Mouse (Mus musculus): ENCODE measurements around the gene Brinp3. TPM values are rescaled to one million over a fixed set of nuclear protein-coding genes. Genes with fewer than 3 reads are reported as not detected.
A peak's percentile ranks its signal among the peaks of the same experiment; 100 is the strongest.

The Brinp3 gene
- polyA plus RNA-seq (2012; ENCODE audit: insufficient read depth, insufficient read length, missing spikeins), result not detected in 2 replicates

DNA sequence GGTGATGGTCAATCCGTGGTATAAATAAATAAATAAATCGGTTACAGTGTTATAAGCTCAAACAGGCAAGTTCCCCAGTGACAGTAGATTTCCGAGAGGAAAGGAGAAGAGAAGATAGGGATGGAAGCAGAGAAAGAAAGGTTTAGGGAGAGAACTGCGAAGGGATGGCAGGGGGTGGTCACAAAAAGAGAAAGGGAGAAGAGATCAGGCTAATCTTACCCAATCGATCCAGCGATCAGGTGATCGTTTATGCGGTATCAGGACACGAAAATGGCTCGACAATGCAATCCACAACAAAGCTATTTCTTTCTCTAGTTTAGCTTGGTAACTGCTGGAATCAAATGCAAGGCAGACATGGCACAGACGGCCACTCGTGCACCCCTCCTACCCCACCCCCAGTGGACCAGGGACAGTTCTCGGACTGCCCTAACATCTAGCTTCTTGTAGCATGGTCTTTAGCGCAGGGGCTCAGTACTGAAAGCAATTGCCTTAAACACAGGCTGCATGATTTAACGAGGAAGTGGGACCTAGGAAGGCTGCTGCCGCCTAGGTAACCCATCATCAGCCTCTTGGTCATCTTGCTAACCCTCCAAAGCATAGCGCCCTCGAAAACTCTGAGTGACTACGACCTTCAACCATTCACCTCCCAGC lies at the start of gene Brinp3:
TSS of gene Brinp3 (plus strand) at position 80 of the 651 bp plus-strand sequence.
- no peak for TF ChIP-seq POLR2A (IDR thresholded peaks at IDR 0.05; ENCODE audit: borderline replicate concordance, low read depth, low read length)
- no peak for TF ChIP-seq CTCF (IDR thresholded peaks at IDR 0.05; ENCODE audit: low read depth, low read length)
- peak within 1 kb of the TSS; percentile 41 for H3K4me3 ChIP-seq (ENCODE audit: insufficient read depth, low read length)
- peaks cover 4% of the 10 kb centered on the region; the same call in 1 of the 2 replicates for H3K4me1 ChIP-seq (ENCODE audit: control insufficient read depth, insufficient read depth, low read length)
- H3K27ac ChIP-seq (ENCODE audit: insufficient read depth, low read depth, low read length), result no peak within 1 kb of the TSS

DNA sequence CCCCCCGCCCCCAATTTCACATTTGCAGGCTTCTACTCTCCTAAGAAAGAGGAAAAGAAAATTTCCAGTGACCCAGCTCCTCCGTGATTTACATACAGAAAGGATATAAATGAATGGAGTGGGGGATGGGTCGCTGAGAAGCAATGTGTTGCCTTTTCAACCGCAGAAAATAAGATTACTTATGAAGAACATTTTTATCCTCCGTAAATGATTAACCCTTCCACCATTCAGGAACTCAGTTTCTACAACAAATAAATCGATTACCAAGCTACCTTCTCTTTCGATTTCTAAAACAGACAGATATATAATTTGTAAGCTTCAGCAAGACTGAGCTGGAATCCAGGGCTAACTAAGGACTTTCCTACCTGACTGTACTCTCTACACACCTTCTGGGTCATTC lies 339 bp upstream of the Brinp3 start:
- H3K4me3 ChIP-seq (ENCODE audit: insufficient read depth, low read length), result no peak overlapping the region
- H3K27ac ChIP-seq (ENCODE audit: insufficient read depth, low read depth, low read length), result no peak overlapping the region

DNA sequence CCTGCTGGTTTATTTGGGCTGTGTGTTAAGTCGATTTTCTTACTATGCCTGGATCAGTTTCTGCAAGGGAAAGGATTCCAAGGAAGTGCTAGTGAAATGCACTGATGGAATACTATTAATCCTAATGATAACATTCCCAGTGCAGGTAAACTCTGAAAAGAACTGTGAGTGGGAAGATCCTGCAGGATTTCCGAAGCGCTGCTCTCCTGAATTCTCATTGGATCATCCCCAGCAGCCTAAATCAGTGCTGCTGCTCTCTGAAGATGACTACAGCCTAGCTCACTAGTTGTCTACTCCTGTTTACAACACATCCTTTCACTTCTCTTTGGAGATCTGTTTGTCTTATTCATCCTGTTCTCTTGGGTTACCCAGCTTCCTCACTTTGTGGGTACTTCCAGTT lies 826 bp downstream of the Brinp3 start:
- TF ChIP-seq CTCF (IDR thresholded peaks at IDR 0.05; ENCODE audit: low read depth, low read length), result no peak
- Histone ChIP-seq H3K4me1 (ENCODE audit: control insufficient read depth, insufficient read depth, low read length) (peaks cover 4% of the 10 kb centered on the region; the same call in 1 of the 2 replicates), H3K4me3 (ENCODE audit: insufficient read depth, low read length) (peak overlapping the region; percentile 41; the same call in 1 of the 2 replicates), H3K27ac (ENCODE audit: insufficient read depth, low read depth, low read length) (no peak overlapping the region)

More for the DNA sequence above, 339 bp upstream of the Brinp3 start:
- H3K4me1 ChIP-seq (ENCODE audit: control insufficient read depth, insufficient read depth, low read length), result peaks cover 4% of the 10 kb centered on the region; the same call in 1 of the 2 replicates
- TF ChIP-seq CTCF (IDR thresholded peaks at IDR 0.05; ENCODE audit: low read depth, low read length), result no peak
- no peak for TF ChIP-seq POLR2A (IDR thresholded peaks at IDR 0.05; ENCODE audit: borderline replicate concordance, low read depth, low read length)

DNA sequence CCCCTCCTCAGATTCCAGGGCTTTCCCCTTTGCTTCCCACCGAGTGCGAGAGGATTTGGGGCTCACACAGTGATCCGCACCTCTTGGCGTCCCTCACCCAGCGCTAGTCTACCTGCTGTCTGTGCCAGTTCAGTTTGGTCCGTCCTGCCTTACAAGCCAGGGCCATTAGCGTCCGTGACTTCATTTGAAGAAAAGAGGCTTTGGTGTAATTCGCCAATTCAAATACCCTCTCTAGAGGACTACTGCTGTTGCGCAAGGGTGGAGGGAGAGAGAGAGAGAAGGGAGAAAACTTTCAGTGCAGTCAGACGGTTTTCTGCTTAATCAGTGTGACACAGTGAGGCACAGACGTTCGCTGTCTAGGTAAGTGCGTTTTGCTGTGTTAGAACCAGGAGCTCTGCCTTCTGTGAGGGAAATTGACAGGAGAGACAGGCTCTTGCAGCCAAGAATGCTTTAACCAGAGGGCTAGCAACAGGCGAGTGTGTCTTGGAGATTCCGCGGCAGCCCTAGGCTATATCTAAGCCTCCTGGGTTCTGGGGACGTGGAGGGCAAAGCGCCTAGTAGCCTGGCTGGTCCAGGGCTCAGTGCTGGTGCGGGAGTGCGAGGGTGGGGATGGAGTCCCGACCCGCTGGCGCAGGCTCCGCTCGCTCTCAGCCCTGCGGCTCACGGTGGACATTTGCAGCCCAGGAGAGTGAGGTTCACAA lies 3.0 kb downstream of the Brinp3 start:
- Histone ChIP-seq H3K27ac (ENCODE audit: insufficient read depth, low read depth, low read length) (no peak overlapping the region), H3K4me1 (ENCODE audit: control insufficient read depth, insufficient read depth, low read length) (peaks cover 4% of the 10 kb centered on the region; the same call in 1 of the 2 replicates), H3K4me3 (ENCODE audit: insufficient read depth, low read length) (peak overlapping the region; percentile 48)
- TF ChIP-seq CTCF (IDR thresholded peaks at IDR 0.05; ENCODE audit: low read depth, low read length) (no peak), POLR2A (IDR thresholded peaks at IDR 0.05; ENCODE audit: borderline replicate concordance, low read depth, low read length) (no peak)

DNA sequence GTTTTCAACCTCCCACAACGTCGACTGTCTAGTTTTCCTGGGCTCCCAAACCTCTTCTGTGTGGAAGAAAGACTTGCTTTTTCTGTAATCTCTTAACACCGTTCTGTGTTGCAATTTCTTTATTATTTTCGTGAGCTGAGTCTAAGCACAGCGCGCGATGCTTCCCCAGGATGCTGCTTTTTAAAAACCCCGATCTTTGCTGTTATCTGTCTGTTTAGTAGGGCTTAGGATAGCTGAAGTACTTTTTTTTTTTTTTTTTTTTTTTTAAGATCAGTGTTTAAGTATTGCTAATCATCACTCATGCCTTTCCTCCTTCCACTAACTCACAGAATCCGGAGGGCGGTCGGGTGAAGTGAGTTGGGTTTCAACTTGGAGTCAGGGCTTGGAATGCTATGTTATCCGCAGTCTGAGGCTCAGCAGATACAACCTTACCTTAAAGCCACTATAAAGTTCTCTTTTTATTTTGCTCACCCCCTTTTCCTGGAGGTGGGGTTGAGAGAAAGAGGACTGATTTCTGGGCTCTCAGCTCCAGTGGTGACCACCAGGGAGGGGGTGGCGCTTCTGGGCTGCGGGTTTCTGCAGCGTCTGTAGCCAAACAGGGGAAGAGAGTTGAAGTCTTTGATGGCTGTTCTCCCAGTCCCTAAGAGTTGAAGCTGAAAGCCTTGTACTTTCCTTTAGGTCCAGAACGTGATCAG lies 3.7 kb downstream of the Brinp3 start:
- Histone ChIP-seq H3K4me3 (ENCODE audit: insufficient read depth, low read length) (peak overlapping the region; percentile 48), H3K27ac (ENCODE audit: insufficient read depth, low read depth, low read length) (no peak overlapping the region), H3K4me1 (ENCODE audit: control insufficient read depth, insufficient read depth, low read length) (peaks cover 4% of the 10 kb centered on the region; the same call in 1 of the 2 replicates)
- TF ChIP-seq CTCF (IDR thresholded peaks at IDR 0.05; ENCODE audit: low read depth, low read length) (no peak), POLR2A (IDR thresholded peaks at IDR 0.05; ENCODE audit: borderline replicate concordance, low read depth, low read length) (no peak)

DNA sequence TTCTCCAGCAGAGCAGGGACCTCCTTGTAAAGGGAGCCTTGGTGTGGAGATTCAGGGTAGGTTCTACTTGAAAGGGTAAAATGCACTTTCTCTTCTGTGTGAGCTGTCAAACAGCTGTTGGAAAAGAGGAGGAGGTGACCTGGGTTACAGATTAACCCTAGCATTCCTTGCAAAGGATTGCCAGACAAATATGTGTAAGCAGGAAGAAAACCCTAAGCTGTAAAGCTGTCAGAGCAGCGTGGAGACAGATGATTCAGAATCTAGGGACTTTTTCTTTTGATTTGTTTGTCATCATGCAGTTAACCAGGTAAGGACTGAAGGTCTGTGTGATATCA lies 4.2 kb downstream of the Brinp3 start:
- peaks cover 4% of the 10 kb centered on the region; the same call in 1 of the 2 replicates for H3K4me1 ChIP-seq (ENCODE audit: control insufficient read depth, insufficient read depth, low read length)
- no peak overlapping the region for H3K27ac ChIP-seq (ENCODE audit: insufficient read depth, low read depth, low read length)
- H3K4me3 ChIP-seq (ENCODE audit: insufficient read depth, low read length), result no peak overlapping the region; the same call in 1 of the 2 replicates
- TF ChIP-seq CTCF (IDR thresholded peaks at IDR 0.05; ENCODE audit: low read depth, low read length) (no peak), POLR2A (IDR thresholded peaks at IDR 0.05; ENCODE audit: borderline replicate concordance, low read depth, low read length) (no peak)

DNA sequence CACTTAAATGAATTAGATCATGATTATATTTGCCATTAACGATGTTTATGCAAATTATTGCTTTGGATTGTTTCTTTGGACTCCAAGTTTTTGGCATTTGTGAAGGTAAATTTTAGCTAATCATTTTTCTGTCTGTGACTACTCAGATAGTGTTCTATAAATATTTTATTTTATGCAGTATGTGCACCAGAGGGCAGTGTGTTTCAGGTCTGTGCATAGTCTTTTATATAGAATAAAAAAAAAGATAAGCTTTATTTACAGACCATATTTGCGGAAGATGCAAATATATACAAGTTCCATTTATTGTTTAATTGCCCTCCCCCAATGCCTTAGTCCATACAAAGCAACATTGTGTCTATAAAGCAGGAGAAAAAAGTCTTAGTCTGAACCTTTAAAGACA lies 20.8 kb downstream of the Brinp3 start:
- TF ChIP-seq CTCF (IDR thresholded peaks at IDR 0.05; ENCODE audit: low read depth, low read length) (no peak), POLR2A (IDR thresholded peaks at IDR 0.05; ENCODE audit: borderline replicate concordance, low read depth, low read length) (no peak)
- H3K4me3 ChIP-seq (ENCODE audit: insufficient read depth, low read length), result no peak overlapping the region
- no peaks in the 10 kb centered on the region for H3K4me1 ChIP-seq (ENCODE audit: control insufficient read depth, insufficient read depth, low read length)
- H3K27ac ChIP-seq (ENCODE audit: insufficient read depth, low read depth, low read length), result no peak overlapping the region

DNA sequence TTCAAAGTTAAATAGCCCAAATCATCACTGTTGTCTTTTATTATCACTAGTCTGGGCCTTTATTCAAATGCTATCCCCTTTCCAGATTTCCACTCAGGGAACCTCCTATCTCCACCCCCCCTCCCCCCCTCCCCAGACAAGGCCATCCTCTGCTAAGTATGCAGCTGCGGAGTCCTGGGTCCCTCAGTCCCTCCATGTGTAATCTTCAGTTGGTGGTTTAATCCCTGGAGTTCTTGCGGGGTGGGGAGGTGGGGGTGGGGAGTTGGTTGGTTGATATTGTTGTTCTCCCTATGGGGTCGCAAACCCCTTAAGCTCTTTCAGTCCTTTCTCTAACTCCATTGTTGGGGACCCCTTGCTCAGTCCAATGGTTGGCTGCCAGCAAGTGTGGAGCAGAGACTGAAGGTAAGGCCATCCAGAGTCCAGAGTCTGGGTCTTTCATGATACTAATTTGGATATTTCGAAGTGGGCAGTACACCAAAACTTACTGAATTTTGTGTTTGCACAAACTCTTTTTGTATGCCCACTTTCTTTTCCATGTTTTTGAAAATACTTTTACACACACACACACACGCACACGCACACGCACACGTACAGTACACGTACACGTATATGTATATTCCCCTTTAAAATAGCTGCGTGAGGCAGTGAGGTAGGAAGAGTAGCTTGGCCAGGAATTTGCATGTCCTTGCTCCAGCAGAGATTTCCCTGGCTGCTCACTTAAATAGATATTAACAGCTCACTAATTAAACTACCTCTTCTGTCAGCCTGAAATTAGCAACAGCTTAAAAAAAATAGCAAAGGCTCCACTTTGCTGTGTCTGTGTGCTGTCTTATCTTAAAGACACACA lies 29.4 kb downstream of the Brinp3 start:
- no peak overlapping the region for H3K27ac ChIP-seq (ENCODE audit: insufficient read depth, low read depth, low read length)
- no peak for TF ChIP-seq POLR2A (IDR thresholded peaks at IDR 0.05; ENCODE audit: borderline replicate concordance, low read depth, low read length)
- TF ChIP-seq CTCF (IDR thresholded peaks at IDR 0.05; ENCODE audit: low read depth, low read length), result no peak
- no peaks in the 10 kb centered on the region for H3K4me1 ChIP-seq (ENCODE audit: control insufficient read depth, insufficient read depth, low read length)
- H3K4me3 ChIP-seq (ENCODE audit: insufficient read depth, low read length), result no peak overlapping the region

DNA sequence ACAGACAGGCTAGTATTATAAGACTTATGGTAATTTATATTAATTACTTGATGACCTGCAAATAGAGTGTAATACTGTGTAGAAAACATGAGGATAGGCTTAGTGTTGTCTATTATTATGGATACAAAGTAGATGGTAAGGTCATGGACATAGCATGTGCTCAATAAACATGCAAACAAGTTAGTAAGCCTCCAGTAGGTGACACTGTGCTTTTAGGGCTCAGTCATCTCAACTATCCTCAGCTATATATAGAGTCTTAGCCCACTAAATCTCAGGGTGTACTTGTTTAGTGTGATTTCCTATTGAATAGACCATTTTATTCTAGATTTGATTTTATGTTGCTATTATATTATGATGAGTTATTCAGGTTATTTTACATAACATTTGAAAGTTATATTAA lies 34.0 kb downstream of the Brinp3 start:
- Histone ChIP-seq H3K4me3 (ENCODE audit: insufficient read depth, low read length) (no peak overlapping the region), H3K27ac (ENCODE audit: insufficient read depth, low read depth, low read length) (no peak overlapping the region)
- TF ChIP-seq CTCF (IDR thresholded peaks at IDR 0.05; ENCODE audit: low read depth, low read length) (no peak), POLR2A (IDR thresholded peaks at IDR 0.05; ENCODE audit: borderline replicate concordance, low read depth, low read length) (no peak)

More for the DNA sequence above, 34.0 kb downstream of the Brinp3 start:
- H3K4me1 ChIP-seq (ENCODE audit: control insufficient read depth, insufficient read depth, low read length), result no peaks in the 10 kb centered on the region

Data from bone marrow macrophage, adult 2 months (primary cell).